Mouse (Mus musculus) adrenal gland, postnatal 4 days (tissue): ENCODE results near the gene Tlr5. TPM values are rescaled to one million over a fixed set of nuclear protein-coding genes. Genes with fewer than 3 reads are reported as not detected.

ENCODE experiments used
- DNase-seq, 2 experiments: peaks; one replicate each; pipeline ENCODE4 v3.0.0; 2021 to 2022; ENCODE audit warnings: low spot score in 2 of 2, mixed read lengths in 2 of 2
- total RNA-seq, 2 experiments: library from RNA; stranded (reverse); gene quantifications; 2 replicates each; pipeline ENCODE4 v1.2.3; 2021

The Tlr5 gene
- total RNA-seq, 2 experiments from 2014 or later = 1.6 to 1.8 TPM

DNA sequence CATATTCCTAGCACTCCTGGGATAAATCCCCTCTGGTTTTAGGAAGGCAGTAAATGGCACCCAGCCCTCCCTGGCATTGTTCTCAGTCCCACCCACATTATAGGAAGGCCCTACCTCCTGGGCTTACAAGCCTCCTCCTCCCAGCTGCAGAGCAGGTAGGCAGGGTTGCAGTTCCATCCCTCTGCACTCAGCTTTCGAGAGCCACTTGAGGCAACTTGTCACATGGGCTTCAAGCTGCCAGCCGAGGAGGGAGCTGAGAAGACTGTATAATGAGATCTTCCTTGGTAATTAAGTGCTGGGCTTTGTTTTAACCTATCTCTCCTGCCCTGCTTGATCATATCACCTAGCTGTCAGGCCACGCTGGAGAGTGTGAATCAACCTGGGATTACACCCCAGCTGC is 1.4 kb upstream of the Tlr5 start:
- DNase-seq = no peak

DNA sequence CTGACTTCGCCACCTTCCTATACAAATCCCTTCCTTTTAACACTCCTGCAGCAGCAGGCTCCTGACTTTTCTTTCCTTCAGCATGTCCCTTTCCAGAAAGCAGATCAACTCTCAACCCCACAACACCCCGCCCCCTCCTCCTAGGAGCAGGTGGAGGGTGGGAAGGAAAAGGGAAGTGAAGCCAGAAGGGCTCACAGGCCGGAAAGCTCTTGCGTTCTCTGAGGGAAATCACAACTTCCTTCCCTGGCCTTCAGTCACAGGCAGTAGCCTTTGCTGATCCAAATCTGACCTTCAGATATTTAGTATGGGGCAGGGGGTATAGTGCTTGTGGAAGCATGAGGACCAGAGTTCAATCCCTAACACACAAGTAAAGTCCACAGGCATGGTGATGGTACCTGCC is 921 bp upstream of the Tlr5 start:
- DNase-seq = no peak

DNA sequence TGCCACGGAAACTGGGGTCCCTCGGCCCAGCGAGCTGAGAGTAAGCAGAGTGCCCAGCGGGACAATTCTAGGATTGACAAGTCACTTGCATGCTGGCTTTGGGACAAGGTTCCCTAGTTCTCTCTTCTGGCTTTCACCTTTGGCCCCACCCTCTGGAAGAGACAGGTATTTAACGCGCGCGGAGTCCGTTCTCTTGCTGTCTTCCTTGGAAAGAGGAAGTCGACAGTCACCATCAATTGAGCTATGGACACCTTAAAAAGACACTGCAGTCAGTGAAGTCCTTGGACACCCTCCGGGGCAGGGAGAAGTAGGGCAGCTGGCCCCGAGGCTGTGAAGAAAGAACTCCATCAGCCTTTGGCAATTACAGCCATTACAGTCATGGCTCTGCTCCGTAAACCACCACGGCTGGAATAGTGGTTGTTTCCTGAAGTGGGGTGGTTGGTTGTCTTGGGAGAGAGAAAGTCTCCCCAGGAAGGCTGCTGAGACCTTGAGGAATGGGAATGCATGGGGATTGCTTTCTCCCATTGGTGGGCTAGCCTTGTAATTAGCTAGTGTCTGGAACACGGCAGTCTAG is 546 bp downstream of the Tlr5 start:
- no peak for DNase-seq

DNA sequence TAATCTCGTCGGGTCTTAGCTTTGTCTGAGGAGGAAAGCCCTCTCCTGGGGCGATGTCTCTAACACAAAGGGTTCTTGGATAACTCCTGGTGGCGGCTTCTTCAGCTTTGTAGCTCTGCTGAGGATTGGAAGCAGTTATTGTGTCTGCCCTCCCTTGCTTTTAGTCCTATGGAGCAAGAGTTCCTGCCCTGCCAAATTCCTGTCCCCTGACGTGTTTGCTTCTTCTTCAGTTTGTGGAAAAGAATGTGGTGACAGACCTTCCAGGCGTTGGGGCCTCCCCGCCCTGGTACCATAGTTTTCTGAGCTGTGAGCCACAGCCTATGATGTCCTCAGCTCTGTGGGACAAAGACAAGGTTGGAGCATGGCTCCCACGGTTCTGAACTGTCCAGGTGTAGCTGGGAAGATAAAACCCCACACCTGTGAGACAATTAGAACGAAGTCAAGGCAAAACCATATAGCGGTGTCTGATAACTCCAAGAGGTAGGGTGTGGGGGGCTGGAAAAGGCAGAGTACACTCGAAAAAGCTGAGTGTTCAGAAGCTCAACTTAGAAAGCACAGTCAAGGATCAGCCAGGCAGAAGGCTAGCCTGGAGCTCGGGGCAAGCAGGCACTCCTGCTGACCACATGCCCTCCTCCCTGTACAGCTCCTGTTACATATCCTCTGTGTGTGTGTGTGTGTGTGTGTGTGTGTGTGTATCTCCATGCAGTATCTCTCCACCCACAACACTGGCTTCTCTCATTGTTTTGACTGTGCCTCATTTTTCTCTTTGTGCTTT is 1.8 kb downstream of the Tlr5 start:
- no peak for DNase-seq

DNA sequence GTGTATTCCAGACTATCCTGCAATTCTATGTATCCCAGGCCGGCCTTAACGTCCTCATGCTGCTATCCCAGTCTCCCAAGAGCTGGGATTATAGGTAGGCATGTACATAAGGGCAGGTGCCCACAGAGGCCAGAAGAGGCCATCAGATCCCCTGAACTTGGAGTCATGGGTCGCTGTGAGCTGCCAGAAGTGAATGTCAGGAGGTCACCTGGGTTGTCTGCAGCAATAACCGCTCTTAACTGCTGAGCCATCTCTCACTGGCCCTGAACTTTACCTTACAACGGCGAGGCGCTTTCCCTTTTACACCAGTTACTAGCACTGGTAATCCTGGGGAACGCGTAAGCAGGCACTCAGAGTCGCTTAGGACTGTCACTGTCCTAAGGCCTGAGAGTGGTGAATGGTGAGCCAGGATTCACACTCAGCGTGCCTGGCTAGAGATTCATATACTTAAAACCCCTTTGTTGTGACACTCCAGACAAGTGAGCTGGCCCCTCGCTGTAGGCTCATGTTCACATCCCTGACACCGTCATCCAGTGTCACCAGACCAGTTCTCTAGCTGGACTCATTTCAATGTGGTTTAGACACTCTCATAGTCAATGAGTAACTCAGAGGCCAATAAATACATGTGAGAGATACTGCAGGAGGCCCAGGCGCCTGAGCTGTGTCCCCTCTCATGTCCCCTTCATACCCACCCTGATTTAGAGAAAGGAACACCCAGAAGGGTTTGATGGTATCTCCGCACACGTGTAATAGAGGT is 2.6 kb downstream of the Tlr5 start:
- no peak for DNase-seq

DNA sequence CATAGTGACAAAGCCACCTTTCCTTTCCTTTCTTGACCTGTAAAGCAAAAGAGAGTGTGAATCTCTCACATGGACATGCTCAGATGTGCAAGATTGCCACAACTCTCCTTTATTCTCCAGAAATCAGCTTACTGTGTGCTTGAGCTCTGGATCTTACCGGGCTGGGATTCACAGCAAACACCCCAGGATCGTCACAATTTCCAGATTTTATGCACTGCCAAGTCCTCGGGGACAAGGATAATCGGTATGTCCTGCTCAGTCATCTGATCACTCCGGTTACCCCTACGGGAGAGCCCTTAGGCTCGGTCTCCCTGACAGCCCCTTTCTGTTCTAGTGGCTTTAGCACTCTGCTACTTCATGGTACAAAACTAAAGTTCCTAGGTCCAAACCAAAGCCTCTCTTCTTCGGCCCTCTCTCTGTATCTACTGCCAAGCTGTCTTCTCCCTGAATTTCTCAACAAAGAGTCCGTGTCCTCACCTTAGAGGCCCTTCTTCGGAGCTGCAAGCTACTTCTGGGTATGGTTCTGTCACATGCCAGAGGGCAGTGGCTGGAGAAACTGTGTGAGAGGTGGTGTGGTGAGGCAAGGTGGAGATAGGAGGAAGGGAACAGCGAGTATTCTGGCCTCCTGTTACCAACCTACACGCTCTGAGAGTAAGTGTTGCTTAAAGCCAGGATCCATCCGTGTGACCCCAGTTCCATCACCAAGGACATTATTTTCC is 3.4 kb downstream of the Tlr5 start:
- DNase-seq = no peak

DNA sequence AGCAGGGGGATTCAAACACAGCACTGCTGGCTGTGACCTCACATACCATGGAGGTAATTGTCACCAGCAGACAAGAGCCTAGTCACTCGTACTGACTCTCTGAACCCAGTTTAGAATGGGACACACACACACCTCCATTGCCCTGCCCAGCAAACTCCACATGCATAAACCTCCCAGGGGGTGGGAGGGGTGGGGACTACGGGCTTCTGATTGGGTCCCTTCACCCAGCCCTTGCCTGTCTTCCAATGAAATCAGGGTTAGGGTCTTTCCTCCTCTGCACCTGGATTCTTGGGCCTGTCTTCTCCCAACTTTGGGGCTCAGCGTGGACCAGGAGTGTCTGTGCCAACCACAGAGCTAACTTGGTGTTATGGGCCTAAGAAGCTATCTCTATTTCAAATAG is 4.2 kb downstream of the Tlr5 start:
- DNase-seq = no peak

DNA sequence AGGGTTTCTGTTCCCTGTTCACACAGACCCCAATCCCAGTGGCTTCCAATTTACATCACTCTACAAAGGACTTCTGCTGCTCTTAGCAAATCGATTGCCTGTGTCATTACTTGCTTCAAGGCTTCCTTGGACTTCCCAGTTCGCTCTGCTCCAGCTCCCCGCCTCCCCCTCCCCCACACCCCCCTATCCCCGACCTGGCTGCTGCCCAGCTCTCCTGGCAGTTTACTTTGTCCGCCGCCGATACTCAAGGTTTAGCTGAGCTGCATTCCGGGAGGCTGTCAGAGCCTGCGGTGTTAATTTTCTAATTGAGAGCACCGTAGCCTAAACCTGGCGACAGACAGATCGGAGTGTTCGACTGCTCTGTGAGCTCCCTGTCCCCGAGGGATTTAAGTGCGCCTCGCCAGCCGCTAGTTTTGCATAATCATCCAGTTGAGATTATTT is 4.7 kb downstream of the Tlr5 start:
- no peak for DNase-seq

DNA sequence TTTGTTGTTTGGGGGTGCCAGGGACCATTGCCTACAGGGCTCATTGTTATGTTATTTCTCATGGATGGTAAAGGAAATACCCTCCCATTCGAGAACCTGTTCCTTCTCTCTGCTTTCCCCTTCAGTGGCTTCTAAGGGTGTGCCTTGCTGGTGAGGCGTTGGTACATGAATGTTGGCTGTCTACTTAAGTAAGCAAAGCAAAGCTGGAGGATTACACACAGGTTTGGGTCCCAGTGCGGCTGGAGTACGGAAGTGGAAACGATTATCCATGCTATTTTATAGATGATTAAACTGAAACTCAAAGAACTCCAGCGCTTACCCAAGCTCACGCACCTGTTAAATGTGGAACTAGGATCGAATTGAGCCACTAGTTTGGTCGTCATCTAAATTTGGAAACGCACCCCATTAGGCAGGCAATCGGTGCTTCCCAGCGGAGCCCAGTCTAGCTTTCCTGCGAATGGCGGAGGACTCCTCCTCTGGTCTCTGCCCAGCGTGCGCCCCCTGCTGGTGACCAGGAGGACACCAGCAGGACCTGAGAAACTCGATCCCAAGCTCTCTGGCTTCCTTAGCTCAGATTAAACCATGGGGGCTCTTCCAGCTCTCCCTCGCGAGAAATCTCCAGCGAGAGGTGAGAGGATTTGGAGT is 5.3 kb downstream of the Tlr5 start:
- peak; percentile 67 to 68 for DNase-seq

DNA sequence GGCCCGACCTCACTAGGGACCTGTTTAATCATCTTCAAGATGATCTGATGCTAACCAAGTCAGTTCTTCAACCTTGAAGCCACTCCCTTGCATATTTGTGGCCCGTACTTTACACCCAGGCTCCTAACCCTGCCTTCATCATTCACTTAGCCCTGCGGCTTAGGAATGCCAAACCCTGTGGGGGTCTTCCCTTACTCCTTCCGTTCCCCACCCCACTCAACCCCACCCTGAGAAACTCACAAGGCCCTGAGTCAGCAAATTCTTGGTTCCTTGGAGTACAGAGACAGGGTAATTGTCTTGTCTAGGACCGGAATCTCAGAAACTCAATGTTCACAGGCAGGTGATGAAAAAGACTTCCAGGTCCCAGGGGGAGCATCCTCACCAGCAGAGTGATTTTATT is 6.5 kb downstream of the Tlr5 start:
- DNase-seq = no peak

DNA sequence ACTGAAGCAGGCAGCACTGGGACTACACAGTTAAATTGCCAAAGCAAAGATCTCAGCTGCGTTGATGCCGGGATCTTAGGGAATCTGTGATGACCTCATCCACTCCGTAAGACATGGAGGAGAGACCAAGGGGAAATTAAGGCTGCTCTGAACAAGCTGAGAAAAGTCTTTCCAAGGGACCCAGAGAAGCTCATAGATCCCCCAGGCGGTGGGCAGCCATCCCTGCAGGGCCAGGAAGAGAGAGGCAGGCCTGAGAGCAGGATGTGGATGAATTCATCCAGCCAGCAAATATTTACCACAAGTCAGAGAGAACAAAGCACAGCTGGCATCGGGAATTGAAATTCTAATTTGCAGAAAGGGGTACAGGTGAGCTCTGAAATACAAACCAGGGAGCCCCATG is 8.7 kb downstream of the Tlr5 start:
- no peak for DNase-seq

DNA sequence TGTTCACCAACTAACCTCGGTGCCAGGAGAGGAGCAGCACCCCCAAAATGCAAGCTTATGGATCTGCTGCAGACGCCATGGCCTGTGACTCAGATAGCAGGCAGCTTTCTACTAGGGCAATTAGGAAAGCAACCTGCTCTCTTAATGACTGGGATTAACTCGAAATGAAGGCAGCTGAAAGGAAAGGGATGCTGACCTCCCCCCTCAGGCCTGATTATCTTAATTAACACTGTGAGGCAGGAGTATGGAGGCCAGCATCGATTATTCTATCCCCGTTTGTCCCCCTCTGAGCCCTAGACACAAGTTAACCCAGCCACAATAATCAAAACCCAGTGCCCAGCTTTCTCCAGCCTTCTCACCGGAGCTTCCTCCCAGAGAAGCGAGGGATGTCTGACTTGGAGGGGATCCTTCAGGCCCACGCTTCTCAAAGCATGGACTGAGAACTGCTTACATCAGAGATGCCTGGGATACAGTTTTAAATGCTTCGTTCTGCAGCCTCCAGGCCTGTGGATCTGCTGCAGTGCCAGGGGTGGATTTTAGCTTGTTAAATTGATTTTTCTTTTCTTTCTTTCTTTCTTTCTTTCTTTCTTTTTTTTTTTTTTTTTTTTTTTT is 10.4 kb downstream of the Tlr5 start:
- no peak for DNase-seq

DNA sequence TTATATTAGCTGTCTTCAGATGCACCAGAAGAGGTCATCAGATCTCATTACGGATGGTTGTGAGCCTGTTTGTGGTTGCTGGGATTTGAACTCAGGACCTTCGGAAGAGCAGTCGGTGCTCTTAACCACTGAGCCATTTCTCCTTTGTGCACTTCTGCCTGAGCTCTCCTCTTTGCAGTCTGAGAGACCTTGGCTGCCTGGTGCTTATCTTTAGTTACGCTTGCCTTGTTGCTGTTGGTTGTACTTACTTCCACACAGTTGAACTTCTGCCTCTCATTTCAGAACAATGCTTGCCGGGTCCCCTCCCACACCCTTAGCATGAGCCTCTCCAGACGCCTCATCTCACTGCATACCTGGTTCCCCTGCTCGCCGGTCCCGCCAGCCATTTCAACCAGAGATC is 14.1 kb downstream of the Tlr5 start:
- no peak for DNase-seq

DNA sequence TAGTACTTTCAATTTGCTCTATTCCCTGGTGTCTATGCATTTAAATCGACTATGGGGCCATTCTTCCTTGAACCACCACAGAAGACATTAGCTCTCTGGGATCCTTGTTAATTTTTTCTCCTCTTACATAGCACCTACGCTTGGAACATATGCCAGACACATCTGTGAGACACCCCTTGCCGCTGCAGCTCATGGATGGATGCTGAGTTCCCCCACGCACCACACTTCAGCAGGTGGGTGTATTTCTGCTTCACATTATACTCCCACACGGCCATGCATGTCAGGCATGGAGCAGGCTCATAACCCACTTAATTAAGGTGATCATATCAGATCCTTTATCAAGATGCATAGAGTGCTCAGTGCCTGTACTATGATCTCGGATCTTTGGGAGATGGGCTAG is 17.7 kb downstream of the Tlr5 start:
- no peak for DNase-seq

DNA sequence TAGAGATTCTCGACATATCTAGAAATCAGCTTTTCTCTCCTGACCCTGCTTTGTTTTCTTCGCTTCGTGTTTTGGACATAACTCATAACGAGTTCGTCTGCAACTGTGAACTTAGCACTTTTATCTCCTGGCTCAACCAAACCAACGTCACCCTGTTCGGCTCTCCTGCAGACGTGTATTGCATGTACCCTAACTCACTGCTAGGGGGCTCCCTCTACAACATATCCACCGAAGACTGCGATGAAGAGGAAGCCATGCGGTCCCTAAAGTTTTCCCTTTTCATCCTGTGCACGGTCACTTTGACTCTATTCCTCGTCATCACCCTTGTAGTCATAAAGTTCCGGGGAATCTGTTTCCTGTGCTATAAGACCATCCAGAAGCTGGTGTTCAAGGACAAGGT is 20.2 kb downstream of the Tlr5 start:
- DNase-seq = no peak

DNA sequence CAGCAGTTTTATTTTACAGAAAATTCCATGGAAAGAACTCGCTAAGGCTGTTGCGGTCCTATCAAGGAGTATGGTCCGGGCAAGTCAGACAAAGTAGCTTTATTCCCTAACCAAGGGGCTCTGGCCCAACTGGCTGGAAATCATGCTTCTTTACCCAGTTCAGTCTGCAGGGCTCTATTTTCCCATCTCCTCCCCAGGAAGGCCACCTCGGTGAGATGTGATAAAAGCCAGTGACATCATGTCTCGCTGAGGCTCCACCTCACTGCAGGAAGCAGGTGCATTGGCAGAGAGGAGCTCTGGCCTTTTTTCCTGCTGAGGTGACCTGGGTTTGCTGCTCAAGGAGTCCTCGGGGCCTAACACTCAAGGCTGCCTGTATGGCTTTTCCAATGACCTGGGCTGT is 26.1 kb downstream of the Tlr5 start:
- no peak for DNase-seq

DNA sequence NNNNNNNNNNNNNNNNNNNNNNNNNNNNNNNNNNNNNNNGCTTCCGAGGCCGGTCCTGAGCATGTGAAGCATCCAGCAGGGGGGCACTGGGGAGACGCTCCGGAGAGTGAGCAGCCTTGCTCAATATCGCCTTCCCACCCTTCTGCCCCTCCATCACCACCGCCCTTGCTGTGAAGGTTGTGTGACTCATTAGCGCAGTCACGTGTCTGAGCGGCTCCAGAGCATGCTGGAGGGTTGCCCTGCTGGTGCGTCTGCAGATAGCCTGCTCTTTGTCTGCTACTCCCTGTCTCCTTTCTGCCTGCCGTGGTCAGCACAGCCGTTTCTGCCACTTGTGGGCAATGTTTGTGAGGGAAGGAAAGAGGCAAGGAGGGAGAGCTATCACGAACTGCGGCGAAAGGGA is 28.4 kb downstream of the Tlr5 start:
- peak; percentile 55 to 80 for DNase-seq

DNA sequence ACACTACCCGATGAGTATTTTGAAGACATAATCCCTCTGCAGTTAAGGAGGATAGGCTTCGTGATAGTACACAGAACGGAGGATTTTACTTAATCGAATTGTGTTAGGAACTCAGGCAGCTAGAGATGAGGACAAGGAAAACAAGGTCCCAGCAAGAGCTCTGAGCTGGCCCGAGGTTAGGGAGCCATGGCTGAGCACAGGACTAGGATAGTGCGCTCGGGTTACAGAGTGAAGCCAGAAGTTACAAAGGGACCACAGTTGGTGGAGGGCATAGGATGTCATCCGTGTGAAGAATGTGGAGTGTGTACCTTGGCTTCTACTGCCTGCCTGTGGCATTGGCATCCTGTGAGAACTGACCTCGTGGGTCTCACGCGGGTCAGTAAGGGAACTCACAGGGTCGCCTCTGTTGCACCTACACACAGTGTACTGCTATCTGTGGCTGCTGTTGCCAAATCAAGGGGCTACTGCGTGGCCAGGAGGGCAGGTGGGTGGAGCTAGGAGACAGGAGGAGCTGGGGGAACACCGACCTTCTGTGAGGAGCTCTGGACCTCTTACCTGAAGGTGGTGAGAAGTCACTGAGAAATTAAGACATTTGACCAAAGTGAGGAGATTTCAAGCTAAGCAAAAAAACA is 29.0 kb downstream of the Tlr5 start:
- no peak for DNase-seq

DNA sequence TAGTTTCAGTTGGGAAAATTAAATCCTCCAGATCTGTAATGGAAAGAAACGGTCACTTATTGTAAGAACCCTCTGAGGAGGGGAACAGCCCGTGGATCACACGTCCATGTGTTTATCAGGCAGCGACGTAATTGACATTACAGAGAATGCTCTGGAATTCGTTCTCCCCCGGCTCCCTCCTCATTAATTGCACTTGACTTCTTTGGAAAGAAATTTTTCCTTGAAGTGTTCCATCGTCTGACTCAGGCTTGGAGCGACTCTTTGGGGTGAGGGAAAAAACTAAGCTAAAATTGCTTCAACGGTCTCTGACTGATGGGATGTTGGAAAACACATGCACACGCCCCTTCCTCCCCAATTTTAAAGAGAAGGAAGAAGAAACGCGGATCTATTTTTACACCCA is 31.7 kb downstream of the Tlr5 start:
- DNase-seq = no peak

DNA sequence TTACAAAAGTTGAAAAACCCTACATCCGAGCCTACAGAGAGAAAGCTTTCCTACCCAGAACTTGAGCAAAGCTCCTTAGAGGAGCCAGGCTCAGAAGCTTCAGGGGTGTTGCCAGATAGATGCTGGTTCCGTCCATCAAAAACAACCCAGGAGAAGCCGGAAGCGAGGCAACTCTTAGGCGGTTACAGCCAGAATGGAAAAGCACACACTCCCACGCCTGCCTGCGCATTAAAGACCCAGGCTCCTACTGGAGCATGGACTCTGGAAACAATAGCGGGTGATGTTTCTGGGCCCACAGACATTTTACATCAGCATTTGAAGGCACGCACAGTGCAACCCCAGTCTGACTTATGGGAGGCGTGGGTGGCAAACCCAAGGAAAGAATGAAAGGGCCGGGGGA is 32.2 kb downstream of the Tlr5 start:
- no peak for DNase-seq
